Mouse (Mus musculus): ENCODE results near the gene Emc9. TPM values are rescaled to one million over a fixed set of nuclear protein-coding genes. Genes with fewer than 3 reads are reported as not detected.
A peak's percentile ranks its signal among the peaks of the same experiment; 100 is the strongest.

Gene Emc9
- polyA plus RNA-seq, 2 experiments = 6.9 to 7.0 TPM

GRCm38 (mm10) chr14:55581981-55582681 lies 3.0 kb downstream of the Emc9 start:
- no peak for ATAC-seq (ENCODE audit: low FRiP score, low read depth)
- Histone ChIP-seq H3K9me3 (ENCODE audit: control insufficient read depth, low read length) (no peaks in the 10 kb centered on the region), H3K4me1 (ENCODE audit: control insufficient read depth, insufficient read depth, low read length) (peaks cover 9% of the 10 kb centered on the region), H3K4me2 (replicated peaks; ENCODE audit: low read depth, low read length, severe bottlenecking) (no peak overlapping the region), H3K4me3 (replicated peaks; ENCODE audit: low read length) (no peak overlapping the region), H3K36me3 (ENCODE audit: control insufficient read depth, insufficient read depth, low read length) (peaks cover 22% of the 10 kb centered on the region), H3K9ac (ENCODE audit: low read depth, low read length, severe bottlenecking) (no peak overlapping the region), H3K27me3 (ENCODE audit: control insufficient read depth, insufficient read depth, low read length) (no peaks in the 10 kb centered on the region), H3K27ac (replicated peaks; ENCODE audit: low read depth, low read length) (no peak overlapping the region)
- 75% methylated on average over 9 of the region's 9 CpGs for WGBS
- no peak for TF ChIP-seq POLR2A (IDR thresholded peaks at IDR 0.05; ENCODE audit: borderline replicate concordance, extremely low read depth, insufficient read depth, insufficient read length)
- no peak for DNase-seq (ENCODE audit: low spot score)

- H3K9ac ChIP-seq (ENCODE audit: low read depth, low read length, severe bottlenecking) = no peak overlapping the region
- H3K4me2 ChIP-seq (replicated peaks; ENCODE audit: low read depth, low read length, severe bottlenecking) = no peak overlapping the region
- 94% methylated on average over 16 of the region's 16 CpGs for WGBS
- no peak for TF ChIP-seq POLR2A (IDR thresholded peaks at IDR 0.05; ENCODE audit: borderline replicate concordance, extremely low read depth, insufficient read depth, insufficient read length)
- peaks cover 9% of the 10 kb centered on the region for H3K4me1 ChIP-seq (ENCODE audit: control insufficient read depth, insufficient read depth, low read length)
- peaks cover 19% of the 10 kb centered on the region for H3K36me3 ChIP-seq (ENCODE audit: control insufficient read depth, insufficient read depth, low read length)
- H3K27ac ChIP-seq (replicated peaks; ENCODE audit: low read depth, low read length) = no peak overlapping the region
- no peak overlapping the region for H3K4me3 ChIP-seq (replicated peaks; ENCODE audit: low read length)
- H3K9me3 ChIP-seq (ENCODE audit: control insufficient read depth, low read length) = no peaks in the 10 kb centered on the region
- no peak for DNase-seq (ENCODE audit: low spot score)
- no peaks in the 10 kb centered on the region for H3K27me3 ChIP-seq (ENCODE audit: control insufficient read depth, insufficient read depth, low read length)
- no peak for ATAC-seq (ENCODE audit: low FRiP score, low read depth)
Measured at GRCm38 (mm10) chr14:55580731-55581130, 4.4 kb downstream of the Emc9 start.

GRCm38 (mm10) chr14:55579511-55580496 lies 5.3 kb downstream of the Emc9 start:
- peaks cover 9% of the 10 kb centered on the region for H3K4me1 ChIP-seq (ENCODE audit: control insufficient read depth, insufficient read depth, low read length)
- H3K27ac ChIP-seq (replicated peaks; ENCODE audit: low read depth, low read length) = no peak overlapping the region
- H3K4me2 ChIP-seq (replicated peaks; ENCODE audit: low read depth, low read length, severe bottlenecking) = no peak overlapping the region

GRCm38 (mm10) chr14:55578668-55579269 lies 6.3 kb downstream of the Emc9 start:
- Histone ChIP-seq H3K36me3 (ENCODE audit: control insufficient read depth, insufficient read depth, low read length) (peaks cover 19% of the 10 kb centered on the region), H3K27ac (replicated peaks; ENCODE audit: low read depth, low read length) (peak overlapping the region; percentile 69; the same call in 1 of the 2 replicates), H3K4me2 (replicated peaks; ENCODE audit: low read depth, low read length, severe bottlenecking) (peak overlapping the region; percentile 84), H3K9ac (ENCODE audit: low read depth, low read length, severe bottlenecking) (peak overlapping the region; percentile 79), H3K9me3 (ENCODE audit: control insufficient read depth, low read length) (no peaks in the 10 kb centered on the region), H3K4me1 (ENCODE audit: control insufficient read depth, insufficient read depth, low read length) (peaks cover 9% of the 10 kb centered on the region), H3K27me3 (ENCODE audit: control insufficient read depth, insufficient read depth, low read length) (no peaks in the 10 kb centered on the region), H3K4me3 (replicated peaks; ENCODE audit: low read length) (peak overlapping the region; percentile 78)
- no peak for DNase-seq (ENCODE audit: low spot score)
- peak; percentile 14 for ATAC-seq (ENCODE audit: low FRiP score, low read depth)
- no peak for TF ChIP-seq POLR2A (IDR thresholded peaks at IDR 0.05; ENCODE audit: borderline replicate concordance, extremely low read depth, insufficient read depth, insufficient read length)
- WGBS = 23% methylated on average over 6 of the region's 6 CpGs

More at GRCm38 (mm10) chr14:55579511-55580496, 5.3 kb downstream of the Emc9 start:
- no peak for ATAC-seq (ENCODE audit: low FRiP score, low read depth)
- Histone ChIP-seq H3K27me3 (ENCODE audit: control insufficient read depth, insufficient read depth, low read length) (no peaks in the 10 kb centered on the region), H3K9ac (ENCODE audit: low read depth, low read length, severe bottlenecking) (no peak overlapping the region), H3K4me3 (replicated peaks; ENCODE audit: low read length) (no peak overlapping the region), H3K36me3 (ENCODE audit: control insufficient read depth, insufficient read depth, low read length) (peaks cover 19% of the 10 kb centered on the region), H3K9me3 (ENCODE audit: control insufficient read depth, low read length) (no peaks in the 10 kb centered on the region)
- 80% methylated on average over 23 of the region's 23 CpGs for WGBS
- no peak for DNase-seq (ENCODE audit: low spot score)
- TF ChIP-seq POLR2A (IDR thresholded peaks at IDR 0.05; ENCODE audit: borderline replicate concordance, extremely low read depth, insufficient read depth, insufficient read length) = no peak

Measured in limb, embryonic 14.5 days (tissue).